Mouse (Mus musculus): ENCODE data around the gene Ces1d.
"Not testable (repeated sequence)": the region's sequence is repeated elsewhere in the genome, so short reads cannot be mapped to it uniquely, and the experiment has no call there.

GRCm38 (mm10) chr8:93199146-93199545 is 1.5 kb upstream of the Ces1d start:
- TF ChIP-seq EP300 (IDR thresholded peaks at IDR 0.05; ENCODE audit: insufficient read depth, low read depth, low read length); CTCF (IDR thresholded peaks at IDR 0.05; ENCODE audit: low read depth, low read length): not testable (repeated sequence)

Measured in ES-Bruce4 (cell line).